Mouse (Mus musculus): Measurements from ENCODE around the gene Sqstm1. TPM values are rescaled to one million over a fixed set of nuclear protein-coding genes. Genes with fewer than 3 reads are reported as not detected.

Gene Sqstm1
- 100 to 1,000 TPM; 217 to 261 TPM for total RNA-seq (2021)
- long read RNA-seq, experiment 1, transcript Sqstm1-202 (8 exons, 2,037 nt), result major isoform, 148 of 211 reads
- long read RNA-seq, experiment 1, transcript Sqstm1-201 (8 exons, 2,673 nt), result minor isoform, 26 of 211 reads
- long read RNA-seq, experiment 1, partial matches to known transcripts, result 26 of 211 reads
- long read RNA-seq, experiment 1, other reads (novel, unspliced or antisense), result 11 of 211 reads
- long read RNA-seq, experiment 2, transcript Sqstm1-202 (8 exons, 2,037 nt), result major isoform, 205 of 264 reads
- long read RNA-seq, experiment 2, transcript Sqstm1-201 (8 exons, 2,673 nt), result minor isoform, 22 of 264 reads
- long read RNA-seq, experiment 2, partial matches to known transcripts, result 24 of 264 reads
- long read RNA-seq, experiment 2, other reads (novel, unspliced or antisense), result 13 of 264 reads

- peak; percentile 80 for DNase-seq
- intact Hi-C loops (cut with DNase I; ENCODE audit: low total_unique reads), result no loop called here
Measured at GRCm38 (mm10) chr11:50210505-50211151, at the start of gene Sqstm1, which contains the start of gene Mgat4b. Gene Sqstm1, minus strand, starts transcription at chr11:50210827. Gene Mgat4b, plus strand, starts transcription at chr11:50210890.

- no peak for DNase-seq
- intact Hi-C loops (cut with DNase I; ENCODE audit: low total_unique reads), result no loop called here
Measured at GRCm38 (mm10) chr11:50258310-50258709, 47.7 kb upstream of the Sqstm1 start.

- intact Hi-C loops (cut with DNase I; ENCODE audit: low total_unique reads), result no loop called here
- no peak for DNase-seq
Measured at GRCm38 (mm10) chr11:50256615-50257014, 46.0 kb upstream of the Sqstm1 start.

- intact Hi-C loops (cut with DNase I; ENCODE audit: low total_unique reads), result no loop called here
- no peak for DNase-seq
Measured at GRCm38 (mm10) chr11:50254010-50254580, 43.5 kb upstream of the Sqstm1 start.

- no peak for DNase-seq
- intact Hi-C loops (cut with DNase I; ENCODE audit: low total_unique reads), result no loop called here
Measured at GRCm38 (mm10) chr11:50253393-50253792, 42.8 kb upstream of the Sqstm1 start.

GRCm38 (mm10) chr11:50252684-50253265 is 42.1 kb upstream of the Sqstm1 start:
- no peak for DNase-seq
- intact Hi-C loops (cut with DNase I; ENCODE audit: low total_unique reads), result no loop called here

- no peak for DNase-seq
- intact Hi-C loops (cut with DNase I; ENCODE audit: low total_unique reads), result no loop called here
Measured at GRCm38 (mm10) chr11:50252166-50252565, 41.5 kb upstream of the Sqstm1 start.

- DNase-seq, result no peak
- intact Hi-C loops (cut with DNase I; ENCODE audit: low total_unique reads), result no loop called here
Measured at GRCm38 (mm10) chr11:50248473-50249171, 38.0 kb upstream of the Sqstm1 start.

GRCm38 (mm10) chr11:50245269-50245668 is 34.6 kb upstream of the Sqstm1 start:
- intact Hi-C loops (cut with DNase I; ENCODE audit: low total_unique reads), result no loop called here

GRCm38 (mm10) chr11:50243926-50244325 is 33.3 kb upstream of the Sqstm1 start:
- intact Hi-C loops (cut with DNase I; ENCODE audit: low total_unique reads), result no loop called here
- no peak for DNase-seq

More at GRCm38 (mm10) chr11:50245269-50245668, 34.6 kb upstream of the Sqstm1 start:
- no peak for DNase-seq

- DNase-seq, result no peak
- intact Hi-C loops (cut with DNase I; ENCODE audit: low total_unique reads), result no loop called here
Measured at GRCm38 (mm10) chr11:50240235-50240911, 29.7 kb upstream of the Sqstm1 start.

- intact Hi-C loops (cut with DNase I; ENCODE audit: low total_unique reads), result loop anchor here (5.0 kb wide), 1 partner anchor 128 kb away; no protein-coding TSS in a partner anchor
- no peak for DNase-seq
Measured at GRCm38 (mm10) chr11:50238821-50239791, 28.5 kb upstream of the Sqstm1 start.

- intact Hi-C loops (cut with DNase I; ENCODE audit: low total_unique reads), result loop anchor here (5.0 kb wide), 1 partner anchor 129 kb away; no protein-coding TSS in a partner anchor
- DNase-seq, result no peak
Measured at GRCm38 (mm10) chr11:50238324-50238723, 27.7 kb upstream of the Sqstm1 start, which contains the start of gene Ltc4s. Gene Ltc4s, minus strand, starts transcription at chr11:50238616.

- DNase-seq, result no peak
- intact Hi-C loops (cut with DNase I; ENCODE audit: low total_unique reads), result loop anchor here (5.0 kb wide), 1 partner anchor 130 kb away; no protein-coding TSS in a partner anchor
Measured at GRCm38 (mm10) chr11:50236937-50237835, 26.6 kb upstream of the Sqstm1 start.

- intact Hi-C loops (cut with DNase I; ENCODE audit: low total_unique reads), result loop anchor here (5.0 kb wide), 1 partner anchor 131 kb away; no protein-coding TSS in a partner anchor
- DNase-seq, result peak; percentile 92
Measured at GRCm38 (mm10) chr11:50236540-50236936, 25.9 kb upstream of the Sqstm1 start.

GRCm38 (mm10) chr11:50234606-50235005 is 24.0 kb upstream of the Sqstm1 start:
- no peak for DNase-seq
- intact Hi-C loops (cut with DNase I; ENCODE audit: low total_unique reads), result loop anchor here (5.0 kb wide), 2 partner anchors 72 to 133 kb away; no protein-coding TSS in a partner anchor
